Mouse (Mus musculus) intestine, postnatal 0 days (tissue): ENCODE measurements around the gene B4galnt1. TPM values are rescaled to one million over a fixed set of nuclear protein-coding genes. Genes with fewer than 3 reads are reported as not detected.

Source experiments
- ATAC-seq: fragments of 200-750 bp; cut with Nextera tagmentation; 2 replicates; pipeline ENCODE4 v1.8.0; 2017; ENCODE audit warnings: mild to moderate bottlenecking, moderate TSS enrichment, moderate library complexity
- H3K27ac ChIP-seq: fragments of 300-500 bp; sonication (generic); 2 replicates; pipeline ENCODE4 v1.5.1; 2014; ENCODE audit warnings: mild to moderate bottlenecking, low read depth, low read length, moderate library complexity
- H3K27me3 ChIP-seq: fragments of 300-500 bp; sonication (generic); replicated peaks from 2 replicates; pipeline ENCODE4 v1.6.1; 2014; ENCODE audit warnings: low read length, mixed read lengths; ENCODE audit not compliant: control insufficient read depth, insufficient read depth
- H3K36me3 ChIP-seq: fragments of 300-500 bp; sonication (generic); 2 replicates; pipeline ENCODE4 v1.6.1; 2014; ENCODE audit warnings: mild to moderate bottlenecking, moderate library complexity; ENCODE audit not compliant: control insufficient read depth, insufficient read depth
- H3K4me1 ChIP-seq: fragments of 300-500 bp; sonication (generic); replicated peaks from 2 replicates; pipeline ENCODE4 v1.6.1; 2014; ENCODE audit warnings: antibody characterized with exemption, low read length, mixed read lengths; ENCODE audit not compliant: control insufficient read depth, insufficient read depth
- H3K4me2 ChIP-seq: fragments of 300-500 bp; sonication (generic); replicated peaks from 2 replicates; pipeline ENCODE4 v1.6.1; 2014; ENCODE audit warnings: low read depth, mild to moderate bottlenecking, moderate library complexity
- H3K4me3 ChIP-seq: fragments of 300-500 bp; sonication (generic); 2 replicates; pipeline ENCODE4 v1.5.1; 2014; ENCODE audit warnings: low read depth, low read length
- H3K9ac ChIP-seq: fragments of 300-500 bp; sonication (generic); 2 replicates; pipeline ENCODE4 v1.6.1; 2014; ENCODE audit warnings: mild to moderate bottlenecking, low read depth, low read length
- H3K9me3 ChIP-seq: fragments of 300-500 bp; sonication (generic); 2 replicates; pipeline ENCODE4 v1.6.1; 2016; ENCODE audit warnings: mixed run types; ENCODE audit not compliant: control insufficient read depth
- CTCF ChIP-seq: sonication (generic); IDR thresholded peaks from 2 replicates; pipeline ENCODE4 v1.5.1; 2016; ENCODE audit warnings: low read depth, mild to moderate bottlenecking, control low read depth, antibody characterized with exemption, moderate library complexity
- WGBS: fragments of 180-500 bp; shearing (Covaris S2); extraction: QIAGEN DNeasy Blood & Tissue Kit; methylation state at CpG from one replicate; pipeline ENCODE4 v1.1.7; 2014; 5-methylcytosine and 5-hydroxymethylcytosine counted together
- polyA plus RNA-seq: library from polyadenylated mRNA; unstranded; fragments of >200 nt; fragmentation: Nextera tagmentation; extraction: Ambion mirVana; gene quantifications from 2 replicates; pipeline ENCODE4 v1.2.1, GENCODE M21; 2015

The B4galnt1 gene
- polyA plus RNA-seq, 1 experiment from 2014 or later = 34.1 TPM

DNA sequence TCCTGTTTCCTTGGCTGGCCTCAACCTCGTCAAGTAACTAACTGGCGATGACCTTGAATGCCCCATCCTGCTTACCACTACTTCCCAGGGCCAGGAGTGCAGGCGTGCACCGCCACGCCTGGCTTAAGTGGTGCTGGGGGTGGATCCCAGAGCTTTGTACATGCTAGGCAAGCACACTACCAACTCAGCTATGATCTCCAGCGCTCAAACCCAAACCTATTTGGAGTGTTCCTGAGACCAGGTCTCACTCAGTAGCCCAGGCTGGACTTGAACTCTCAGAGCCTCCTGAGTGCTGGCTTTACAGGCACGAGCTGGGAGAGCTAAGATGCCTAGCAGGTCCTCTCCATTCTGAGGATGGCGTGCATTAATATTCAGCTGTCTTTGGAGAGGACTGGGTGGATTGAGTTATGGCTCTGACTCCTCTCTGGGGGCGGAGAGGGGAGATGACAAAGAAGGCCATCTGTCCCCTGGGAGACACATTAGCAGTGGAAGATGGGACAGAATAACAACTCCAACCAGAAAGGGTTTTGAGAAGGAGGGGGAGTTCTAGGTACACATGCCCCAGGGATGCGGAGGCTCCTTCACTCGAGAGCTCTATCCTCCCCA, 32.6 kb downstream of the B4galnt1 start:
- TF ChIP-seq CTCF = no peak
- no peak for ATAC-seq
- no peaks in the 10 kb centered on the region for H3K9me3 ChIP-seq
- peaks cover 51% of the 10 kb centered on the region for H3K36me3 ChIP-seq
- WGBS = 75% methylated on average over 11 of the region's 11 CpGs
- no peak overlapping the region for H3K27ac ChIP-seq
- 0 out of 2 replicates have a peak, but pooled peaks cover 5% of the 10 kb centered on the region for H3K4me1 ChIP-seq
- H3K4me3 ChIP-seq = no peak overlapping the region
- H3K27me3 ChIP-seq = no peaks in the 10 kb centered on the region
- no peak overlapping the region for H3K4me2 ChIP-seq
- H3K9ac ChIP-seq = no peak overlapping the region

DNA sequence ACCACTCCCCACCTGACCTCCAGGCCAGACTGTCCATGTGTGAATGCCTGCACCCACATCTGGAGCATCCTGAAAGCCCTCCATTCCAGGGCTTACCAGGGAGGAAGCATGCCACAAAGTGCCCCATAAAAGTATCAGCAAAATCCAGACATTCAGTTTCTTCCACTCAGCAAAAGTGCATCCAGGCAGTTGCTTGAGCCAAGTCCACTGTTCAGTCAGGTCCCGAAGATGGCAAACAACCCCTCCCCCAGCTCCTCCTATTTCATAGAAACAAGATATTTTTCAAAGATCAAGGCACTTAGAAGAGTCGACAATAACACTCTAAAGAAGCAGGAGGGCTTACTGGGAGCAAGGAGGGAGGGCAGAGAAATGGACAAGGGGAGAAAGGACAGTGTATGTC, 33.5 kb downstream of the B4galnt1 start:
- no peak for TF ChIP-seq CTCF
- no peak for ATAC-seq
- Histone ChIP-seq H3K36me3 (peaks cover 53% of the 10 kb centered on the region), H3K9ac (no peak overlapping the region), H3K4me1 (0 out of 2 replicates have a peak, but pooled peaks cover 5% of the 10 kb centered on the region), H3K4me3 (no peak overlapping the region), H3K27me3 (no peaks in the 10 kb centered on the region), H3K9me3 (no peaks in the 10 kb centered on the region), H3K4me2 (no peak overlapping the region), H3K27ac (no peak overlapping the region)
- WGBS = 46% methylated on average over 2 of the region's 2 CpGs

DNA sequence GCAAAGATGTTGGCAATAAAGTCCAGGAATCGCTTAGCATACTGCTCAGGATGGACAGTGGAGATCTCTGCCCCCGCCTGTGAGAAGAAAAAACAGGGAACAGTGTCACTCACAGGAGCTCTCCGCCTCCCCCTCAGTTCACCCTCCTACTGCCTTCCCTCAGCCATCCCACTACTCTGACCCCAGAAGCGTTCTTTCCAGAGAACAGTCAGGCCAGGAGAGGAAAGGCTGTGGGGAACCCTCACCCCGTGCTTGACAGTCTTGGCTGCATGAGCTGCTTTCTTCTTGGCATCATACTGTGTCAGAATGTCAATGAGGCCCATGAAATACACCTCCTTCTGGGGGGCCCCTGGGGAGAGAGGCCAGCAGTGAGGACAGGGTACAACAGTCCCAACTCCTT, 34.0 kb downstream of the B4galnt1 start:
- peaks cover 58% of the 10 kb centered on the region for H3K36me3 ChIP-seq
- 72% methylated on average over 5 of the region's 5 CpGs for WGBS
- H3K27ac ChIP-seq = no peak overlapping the region

DNA sequence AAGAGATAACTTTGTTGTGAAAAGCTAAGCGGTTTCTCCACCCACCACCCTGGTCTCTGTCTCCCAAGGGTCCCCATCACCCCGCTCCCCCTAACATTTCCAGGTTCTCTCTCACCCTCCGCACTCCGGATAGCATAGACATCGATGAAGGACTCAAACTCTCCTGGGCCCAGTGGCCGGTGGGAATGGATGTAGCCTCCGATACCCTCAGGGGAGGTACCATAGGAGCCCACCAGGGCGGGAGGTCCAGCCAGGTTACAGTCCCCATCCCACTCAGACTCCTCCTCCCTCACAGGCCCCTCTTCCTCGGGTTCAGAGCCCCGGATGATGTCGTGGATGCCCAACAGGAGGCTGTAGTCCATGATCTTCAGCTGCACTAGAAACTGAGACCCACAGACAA, 34.4 kb downstream of the B4galnt1 start:
- Histone ChIP-seq H3K36me3 (peaks cover 62% of the 10 kb centered on the region), H3K9ac (no peak overlapping the region), H3K4me3 (no peak overlapping the region), H3K4me2 (no peak overlapping the region), H3K9me3 (no peaks in the 10 kb centered on the region), H3K4me1 (0 out of 2 replicates have a peak, but pooled peaks cover 5% of the 10 kb centered on the region), H3K27ac (no peak overlapping the region), H3K27me3 (no peaks in the 10 kb centered on the region)
- no peak for ATAC-seq
- 89% methylated on average over 11 of the region's 11 CpGs for WGBS
- TF ChIP-seq CTCF = no peak

More for the DNA sequence above, 34.0 kb downstream of the B4galnt1 start:
- no peaks in the 10 kb centered on the region for H3K27me3 ChIP-seq
- H3K4me2 ChIP-seq = no peak overlapping the region
- no peak overlapping the region for H3K9ac ChIP-seq
- ATAC-seq = no peak
- no peaks in the 10 kb centered on the region for H3K9me3 ChIP-seq
- no peak for TF ChIP-seq CTCF
- H3K4me3 ChIP-seq = no peak overlapping the region
- 0 out of 2 replicates have a peak, but pooled peaks cover 5% of the 10 kb centered on the region for H3K4me1 ChIP-seq

DNA sequence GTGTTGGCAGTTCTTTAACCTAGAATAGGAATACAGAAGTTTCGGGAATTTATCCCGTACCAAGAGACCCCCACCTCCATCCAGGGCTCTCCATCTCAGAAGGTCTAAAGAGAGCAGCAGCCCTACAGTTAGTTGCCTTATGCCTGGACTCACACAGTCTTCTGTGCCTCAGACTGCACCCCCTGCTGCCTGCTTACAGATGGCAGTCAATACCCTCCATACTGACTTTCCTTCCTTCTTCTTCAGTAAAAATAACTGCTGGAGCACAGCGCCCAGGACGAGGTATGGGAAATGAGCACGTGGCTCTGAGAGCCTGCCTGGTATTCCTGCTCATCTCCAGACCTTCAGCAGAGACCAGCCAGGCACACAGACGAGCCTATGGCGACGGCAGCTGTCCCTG, 35.3 kb downstream of the B4galnt1 start:
- H3K27ac ChIP-seq = no peak overlapping the region
- no peak overlapping the region for H3K4me2 ChIP-seq
- H3K9ac ChIP-seq = no peak overlapping the region
- TF ChIP-seq CTCF = peak; percentile 45
- H3K4me1 ChIP-seq = no peaks in the 10 kb centered on the region
- peaks cover 70% of the 10 kb centered on the region for H3K36me3 ChIP-seq
- WGBS = 87% methylated on average over 8 of the region's 8 CpGs
- no peaks in the 10 kb centered on the region for H3K9me3 ChIP-seq
- ATAC-seq = no peak
- H3K27me3 ChIP-seq = no peaks in the 10 kb centered on the region
- H3K4me3 ChIP-seq = no peak overlapping the region

DNA sequence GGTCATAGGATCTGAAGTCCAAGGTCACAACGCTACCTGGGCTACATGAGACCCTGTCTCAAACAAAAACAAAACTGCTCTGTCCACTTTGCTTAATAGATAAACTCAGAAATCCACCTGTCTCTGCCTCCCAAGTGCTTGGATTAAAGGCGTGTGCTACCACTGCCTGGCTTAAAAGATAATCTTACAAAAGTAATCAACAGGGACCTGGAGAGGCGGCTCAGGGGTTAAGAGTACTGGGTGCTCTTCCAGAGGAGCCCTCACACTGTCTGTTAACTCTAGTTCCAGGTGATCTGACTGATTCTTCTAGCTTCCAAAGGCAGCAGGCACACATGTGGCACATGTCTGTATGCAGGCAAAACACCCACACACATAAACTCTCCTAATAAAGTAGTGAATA, 38.1 kb downstream of the B4galnt1 start:
- H3K27me3 ChIP-seq = no peaks in the 10 kb centered on the region
- H3K36me3 ChIP-seq = peaks cover 73% of the 10 kb centered on the region
- no peak overlapping the region for H3K9ac ChIP-seq
- no peaks in the 10 kb centered on the region for H3K9me3 ChIP-seq
- ATAC-seq = no peak
- H3K4me2 ChIP-seq = no peak overlapping the region
- 86% methylated on average over 3 of the region's 3 CpGs for WGBS
- no peak overlapping the region for H3K27ac ChIP-seq
- TF ChIP-seq CTCF = no peak
- H3K4me3 ChIP-seq = no peak overlapping the region
- no peaks in the 10 kb centered on the region for H3K4me1 ChIP-seq
